In genomic region chr3:133154683-133155082, GRCm38 (mm10) we compare ENCODE assay signal across 15 mouse cellular contexts.
DNase-seq lines count a peak whose midpoint lies in the region; ATAC-seq lines count a peak whose summit lies in the region.
"Had no signal": no experiment of that assay in that cellular context is flagged by ENCODE, and none has a peak within 500 bp of the region (broad histone marks: within the 10 kb centered on the region; RNA-seq: fewer than 3 reads in every experiment).

No protein-coding gene starts in this region.

- no peak overlapping the region for H3K4me3 ChIP-seq in neural tube, embryonic 14.5 days (ENCODE audit: low read depth, low read length)
- H3K4me3 ChIP-seq: neural tube, embryonic 13.5 days had no signal

- no peak overlapping the region for H3K27ac ChIP-seq in neural tube, embryonic 14.5 days (ENCODE audit: low read depth, low read length)
- H3K27ac ChIP-seq: liver, embryonic 14.5 days; neural tube, embryonic 13.5 days had no signal

- H3K9ac ChIP-seq in neural tube, embryonic 14.5 days (replicated peaks; ENCODE audit: low read depth, low read length) = no peak overlapping the region
- H3K9ac ChIP-seq: liver, embryonic 14.5 days; neural tube, embryonic 13.5 days had no signal

- intact Hi-C loops in left cerebral cortex, postnatal 14 days (cut with DNase I) = no loop called here

- no peaks in the 10 kb centered on the region for H3K27me3 ChIP-seq in neural tube, embryonic 14.5 days (ENCODE audit: control insufficient read depth, insufficient read depth, low read length)
- H3K27me3 ChIP-seq: neural tube, embryonic 13.5 days had no signal

- no peaks in the 10 kb centered on the region for H3K4me1 ChIP-seq in neural tube, embryonic 14.5 days (ENCODE audit: control insufficient read depth, insufficient read depth, low read length)
- H3K4me1 ChIP-seq: neural tube, embryonic 13.5 days had no signal

- no peaks in the 10 kb centered on the region for H3K36me3 ChIP-seq in neural tube, embryonic 14.5 days (ENCODE audit: control insufficient read depth, insufficient read depth, low read length)
- H3K36me3 ChIP-seq: neural tube, embryonic 13.5 days had no signal

- peak; percentile 9 to 41 for DNase-seq in layer of hippocampus, adult 18-20 months (ENCODE audit: low spot score in 2 of 2)
- DNase-seq in layer of hippocampus, adult 9-10 months (ENCODE audit: low spot score) = no peak
- peak; percentile 16 to 58 for DNase-seq in frontal cortex, adult 2 months (ENCODE audit: extremely low spot score in 1 of 2, low spot score in 1 of 2)
- DNase-seq in left cerebral cortex, postnatal 14 days (ENCODE audit: low spot score in 2 of 2) = peak; percentile 45 to 53
- DNase-seq in lung, postnatal 10 days = no peak
- DNase-seq in kidney, adult 9 months = no peak
- no peak for DNase-seq in ovary, postnatal 14 days (ENCODE audit: low spot score)
- DNase-seq: adrenal gland, postnatal 36 days; cerebellum, adult 2 months; heart, postnatal 14 days; lung, postnatal 4 days; thymus, adult 18-20 months had no signal

- H3K4me2 ChIP-seq in neural tube, embryonic 14.5 days (ENCODE audit: low read depth, low read length) = no peak overlapping the region
- H3K4me2 ChIP-seq: neural tube, embryonic 13.5 days had no signal

- peak; percentile 79; the same call in 1 of the 2 replicates for ATAC-seq in neural tube, embryonic 14.5 days (ENCODE audit: low read depth)

- no peaks in the 10 kb centered on the region for H3K9me3 ChIP-seq in neural tube, embryonic 14.5 days (ENCODE audit: control insufficient read depth, low read length)
- H3K9me3 ChIP-seq: neural tube, embryonic 13.5 days had no signal

- 68% methylated on average over 8 of the region's 8 CpGs for WGBS in neural tube, embryonic 14.5 days

Comparison
In these comparisons a context has a peak if more than half of its experiments do, and no peak if none do; other contexts are left out.
1. DNase-seq: peak in layer of hippocampus, adult 18-20 months (2 of 2), frontal cortex, adult 2 months (2 of 2) and left cerebral cortex, postnatal 14 days (2 of 2); none in layer of hippocampus, adult 9-10 months (single experiment), lung, postnatal 10 days (single experiment), kidney, adult 9 months (single experiment) and ovary, postnatal 14 days (single experiment).